Comparison of ENCODE assay signal across 8 mouse cellular contexts in genomic region chr19:11819143-11819700, GRCm38 (mm10). TPM values are rescaled to one million over a fixed set of nuclear protein-coding genes. Genes with fewer than 3 reads are reported as not detected.
DNase-seq lines count a peak whose midpoint lies in the region; ATAC-seq and TF ChIP-seq lines count a peak whose summit lies in the region.

Stx3 (minus strand) TSS chr19:11819403.

- peak within 1 kb of the TSS; percentile 39 for H3K4me3 ChIP-seq in thymus, adult 2 months (ENCODE audit: control insufficient read depth, insufficient read depth, low read length)
- peak within 1 kb of the TSS; percentile 87 for H3K4me3 ChIP-seq in hindbrain, embryonic 14.5 days (replicated peaks; ENCODE audit: low read length)
- peak within 1 kb of the TSS; percentile 59 for H3K4me3 ChIP-seq in liver, embryonic 16.5 days (ENCODE audit: low read depth, low read length)

- no peaks in the 10 kb centered on the region for H3K9me3 ChIP-seq in hindbrain, embryonic 14.5 days (ENCODE audit: control insufficient read depth, low read length)
- no peaks in the 10 kb centered on the region for H3K9me3 ChIP-seq in liver, embryonic 16.5 days (replicated peaks; ENCODE audit: control insufficient read depth, low read length)

- H3K4me1 ChIP-seq in thymus, adult 2 months (replicated peaks; ENCODE audit: control insufficient read depth, insufficient read depth, low read length): peaks cover 4% of the 10 kb centered on the region; the same call in 1 of the 2 replicates
- peaks cover 19% of the 10 kb centered on the region for H3K4me1 ChIP-seq in hindbrain, embryonic 14.5 days (replicated peaks; ENCODE audit: control insufficient read depth, insufficient read depth, low read length)
- no peaks in the 10 kb centered on the region; the same call in none of the 2 replicates for H3K4me1 ChIP-seq in liver, embryonic 16.5 days (ENCODE audit: control insufficient read depth, low read depth, low read length)

- no peaks in the 10 kb centered on the region for H3K36me3 ChIP-seq in thymus, adult 2 months (ENCODE audit: control insufficient read depth, insufficient read depth, low read length)
- no peaks in the 10 kb centered on the region for H3K36me3 ChIP-seq in hindbrain, embryonic 14.5 days (replicated peaks; ENCODE audit: control insufficient read depth, insufficient read depth)
- H3K36me3 ChIP-seq in liver, embryonic 16.5 days (ENCODE audit: control insufficient read depth, insufficient read depth): no peaks in the 10 kb centered on the region

- peaks cover 24% of the 10 kb centered on the region for H3K27me3 ChIP-seq in thymus, adult 2 months (ENCODE audit: control insufficient read depth, insufficient read depth, low read length)
- H3K27me3 ChIP-seq in hindbrain, embryonic 14.5 days (ENCODE audit: control insufficient read depth, insufficient read depth, low read length): peaks cover 37% of the 10 kb centered on the region
- peaks cover 36% of the 10 kb centered on the region for H3K27me3 ChIP-seq in liver, embryonic 16.5 days (ENCODE audit: control insufficient read depth, insufficient read depth, low read depth, low read length)

- 1% methylated on average over 20 of the region's 20 CpGs for WGBS in thymus, adult 2 months
- under 1% methylated on average over 20 of the region's 20 CpGs for WGBS in hindbrain, embryonic 14.5 days
- WGBS in liver, embryonic 16.5 days (ENCODE audit: insufficient replicate concordance): 2% methylated on average over 20 of the region's 20 CpGs

- peak in 1 of 2 experiments; percentile 13 for DNase-seq in frontal cortex, adult 2 months (ENCODE audit: extremely low spot score in 1 of 2, low spot score in 1 of 2)
- no peak for DNase-seq in frontal cortex, postnatal 36 days (ENCODE audit: low spot score in 2 of 2)
- DNase-seq in thymus, adult 2 months: no peak
- no peak for DNase-seq in thymus, postnatal 10 days (ENCODE audit: low spot score in 2 of 2)
- DNase-seq in hindbrain, embryonic 14.5 days (ENCODE audit: low spot score): peak; percentile 32
- no peak for DNase-seq in c-Kit-positive CD71-positive TER-119-positive erythroid progenitor cells, embryonic 14.5 days (ENCODE audit: low spot score)
- DNase-seq in adipocyte (ENCODE audit: low spot score): no peak

- H3K27ac ChIP-seq in thymus, adult 2 months (ENCODE audit: control insufficient read depth, insufficient read depth, low read length): no peak within 1 kb of the TSS
- peak within 1 kb of the TSS; percentile 20; the same call in 1 of the 2 replicates for H3K27ac ChIP-seq in hindbrain, embryonic 14.5 days
- no peak within 1 kb of the TSS for H3K27ac ChIP-seq in liver, embryonic 16.5 days (ENCODE audit: low read length)

- peak; percentile 18; the same call in 1 of the 2 replicates for ATAC-seq in hindbrain, embryonic 14.5 days (ENCODE audit: low FRiP score)
- no peak for ATAC-seq in liver, embryonic 16.5 days (ENCODE audit: low read depth)

- no peak for TF ChIP-seq POLR2A in thymus, adult 2 months (IDR thresholded peaks at IDR 0.05; ENCODE audit: control insufficient read depth, extremely low read depth, insufficient read depth, low read length, poor library complexity)

- H3K4me2 ChIP-seq in hindbrain, embryonic 14.5 days (replicated peaks): peak within 1 kb of the TSS; percentile 80
- peak within 1 kb of the TSS; percentile 72 for H3K4me2 ChIP-seq in liver, embryonic 16.5 days (ENCODE audit: low read depth, low read length)

- peak within 1 kb of the TSS; percentile 82 for H3K9ac ChIP-seq in hindbrain, embryonic 14.5 days
- peak within 1 kb of the TSS; percentile 44; the same call in 1 of the 2 replicates for H3K9ac ChIP-seq in liver, embryonic 16.5 days (ENCODE audit: low read depth, low read length)

- no peak for TF ChIP-seq CTCF in thymus, adult 2 months (IDR thresholded peaks at IDR 0.05; ENCODE audit: borderline replicate concordance, control insufficient read depth, extremely low read depth, insufficient read depth, low read length, poor library complexity)

RNA-seq across cellular contexts. Expression of gene Stx3, which starts in this region (rescaled TPM):
- polyA plus RNA-seq in frontal cortex, adult 2 months (2012; rRNA removed): 39.5 and 44.2 TPM in 2 replicates
- polyA plus RNA-seq in thymus, adult 2 months (2012; rRNA removed): 2.2 and 2.4 TPM in 2 replicates
- polyA plus RNA-seq in hindbrain, embryonic 14.5 days (2014; fragmentation: Nextera tagmentation; extraction: Ambion mirVana): 20.3 and 20.6 TPM in 2 replicates
- polyA plus RNA-seq in liver, embryonic 16.5 days (2015; fragmentation: Nextera tagmentation; extraction: Ambion mirVana): 1.8 and 2.3 TPM in 2 replicates
